Mouse (Mus musculus) myocyte (in vitro differentiated cells): Measurements from ENCODE around the gene Saa4.

Experiments
- E2F4 ChIP-seq: IDR thresholded peaks from one replicate; pipeline ENCODE4 v1.6.1; 2011; ENCODE audit warnings: mild to moderate bottlenecking, control low read depth, moderate library complexity; ENCODE audit not compliant: insufficient read depth
- MYOD1 ChIP-seq, 3 experiments: IDR thresholded peaks; one replicate each; pipeline ENCODE4 v1.6.1; 2011; ENCODE audit warnings: control low read depth in 2 of 3, low read depth in 2 of 3, mild to moderate bottlenecking in 2 of 3, moderate library complexity in 1 of 3; ENCODE audit not compliant: insufficient read length in 2 of 3, control insufficient read depth in 1 of 3
- TCF12 ChIP-seq: IDR thresholded peaks from one replicate; pipeline ENCODE4 v1.6.1; 2011; ENCODE audit warnings: mild to moderate bottlenecking, control low read depth; ENCODE audit not compliant: poor library complexity, insufficient read depth, severe bottlenecking

DNA sequence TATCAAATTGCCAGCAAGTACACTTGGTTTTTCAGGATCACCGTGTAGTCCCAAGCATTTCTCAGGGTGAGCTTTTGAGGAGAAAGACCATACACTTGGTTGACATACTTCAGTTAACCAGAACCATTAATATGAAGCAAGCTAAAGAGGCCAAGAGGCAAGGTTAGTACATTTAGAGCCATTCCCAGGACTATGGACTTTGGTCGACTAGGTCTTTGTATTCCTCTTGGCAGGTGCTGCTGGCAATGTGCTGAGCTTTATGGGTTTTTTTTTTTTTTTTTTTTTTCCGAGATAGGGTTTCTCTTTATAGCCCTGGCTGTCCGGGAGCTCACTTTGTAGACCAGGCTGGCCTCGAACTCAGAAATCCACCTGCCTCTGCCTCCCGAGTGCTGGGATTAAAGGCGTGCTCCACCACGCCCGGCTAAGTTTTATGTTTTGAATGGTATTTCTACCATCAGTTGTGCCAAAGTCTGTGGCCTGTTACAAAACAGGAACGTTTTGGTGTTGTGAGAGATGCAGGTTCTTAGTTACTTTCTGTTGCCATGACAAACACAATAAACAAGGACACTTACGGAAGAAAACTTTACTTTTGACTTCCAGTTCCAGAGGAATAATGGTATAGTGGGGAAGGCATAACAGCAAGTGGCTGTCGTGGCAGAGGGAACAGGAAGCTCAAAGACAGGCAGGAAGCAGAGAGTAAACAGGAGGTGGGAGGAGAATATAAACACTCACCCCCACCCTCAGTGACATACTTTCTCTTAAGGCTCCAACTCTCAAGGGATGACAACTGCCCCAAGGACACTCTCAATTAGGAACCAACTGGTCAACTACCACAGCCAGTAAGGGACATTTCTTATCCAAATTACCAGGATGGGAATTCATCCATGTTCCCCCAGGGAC, 6.4 kb upstream of the Saa4 start:
- TF ChIP-seq E2F4 (no peak), TCF12 (no peak), MYOD1 (IDR thresholded peaks at IDR 0.05; ENCODE audit: control insufficient read depth in 1 of 3, insufficient read length in 2 of 3, low read depth in 2 of 3) (no peak)
